Mouse (Mus musculus) forebrain, embryonic 14.5 days (tissue): Measurements from ENCODE around the gene Nbas. TPM values are rescaled to one million over a fixed set of nuclear protein-coding genes. Genes with fewer than 3 reads are reported as not detected.

ENCODE experiments used
- ATAC-seq: fragments of 200-750 bp; cut with Nextera tagmentation; 2 replicates; pipeline ENCODE4 v1.8.0; 2017; ENCODE audit warnings: mild to moderate bottlenecking, moderate library complexity
- DNase-seq: peaks from one replicate; pipeline ENCODE4 v3.0.0-alpha.2; 2015; ENCODE audit warnings: low spot score
- H3K27ac ChIP-seq: fragments of 300-500 bp; sonication (generic); 2 replicates; pipeline ENCODE4 v1.5.1; 2014; ENCODE audit warnings: low read depth, mild to moderate bottlenecking, control low read depth, low read length, moderate library complexity
- H3K27me3 ChIP-seq: fragments of 300-500 bp; sonication (generic); replicated peaks from 2 replicates; pipeline ENCODE4 v1.6.1; 2014; ENCODE audit warnings: low read length, control low read depth, mixed read lengths; ENCODE audit not compliant: control insufficient read depth, insufficient read depth
- H3K36me3 ChIP-seq: fragments of 300-500 bp; sonication (generic); 2 replicates; pipeline ENCODE4 v1.6.1; 2014; ENCODE audit warnings: low read length, control low read depth; ENCODE audit not compliant: control insufficient read depth, insufficient read depth
- H3K4me1 ChIP-seq: fragments of 300-500 bp; sonication (generic); 2 replicates; pipeline ENCODE4 v1.6.1; 2014; ENCODE audit warnings: antibody characterized with exemption, low read length, control low read depth; ENCODE audit not compliant: control insufficient read depth, insufficient read depth
- H3K4me2 ChIP-seq: fragments of 300-500 bp; sonication (generic); 2 replicates; pipeline ENCODE4 v1.6.1; 2014; ENCODE audit warnings: mild to moderate bottlenecking, control low read depth, low read length
- H3K4me3 ChIP-seq: fragments of 300-500 bp; sonication (generic); 2 replicates; pipeline ENCODE4 v1.5.1; 2014; ENCODE audit warnings: low read depth, low read length, control low read depth
- H3K9ac ChIP-seq: fragments of 300-500 bp; sonication (generic); 2 replicates; pipeline ENCODE4 v1.6.1; 2014; ENCODE audit warnings: mild to moderate bottlenecking, low read length, control low read depth, moderate library complexity
- H3K9me3 ChIP-seq: fragments of 300-500 bp; sonication (generic); replicated peaks from 2 replicates; pipeline ENCODE4 v1.6.1; 2016; ENCODE audit warnings: low read length, control low read depth, mixed read lengths; ENCODE audit not compliant: control insufficient read depth
- WGBS: fragments of 180-500 bp; shearing (Covaris S2); extraction: QIAGEN DNeasy Blood & Tissue Kit; methylation state at CpG from one replicate; pipeline ENCODE4 v1.1.7; 2014; 5-methylcytosine and 5-hydroxymethylcytosine counted together
- polyA plus RNA-seq: library from polyadenylated mRNA; unstranded; fragments of >200 nt; fragmentation: Nextera tagmentation; extraction: Ambion mirVana; gene quantifications from 2 replicates; pipeline ENCODE4 v1.2.1, GENCODE M21; 2014

Gene Nbas
- polyA plus RNA-seq, 1 experiment from 2014 or later, result 11.8 TPM

- Histone ChIP-seq H3K4me3 (no peak overlapping the region), H3K27ac (no peak overlapping the region), H3K9ac (no peak overlapping the region), H3K36me3 (peaks cover 6% of the 10 kb centered on the region; the same call in 1 of the 2 replicates), H3K4me1 (no peaks in the 10 kb centered on the region), H3K27me3 (no peaks in the 10 kb centered on the region), H3K4me2 (no peak overlapping the region), H3K9me3 (no peaks in the 10 kb centered on the region)
- 79% methylated on average over 2 of the region's 2 CpGs for WGBS
- DNase-seq (no peak), ATAC-seq (no peak)
Observed at GRCm38 (mm10) chr12:13291453-13291852, 22.5 kb downstream of the Nbas start.

GRCm38 (mm10) chr12:13293421-13293881 is 24.5 kb downstream of the Nbas start:
- DNase-seq (peak; percentile 77), ATAC-seq (peak; percentile 34; the same call in 1 of the 2 replicates)
- H3K4me3 ChIP-seq, result no peak overlapping the region
- no peak overlapping the region for H3K27ac ChIP-seq
- no peaks in the 10 kb centered on the region for H3K27me3 ChIP-seq
- 69% methylated on average over 3 of the region's 3 CpGs for WGBS
- H3K9ac ChIP-seq, result no peak overlapping the region
- no peak overlapping the region for H3K4me2 ChIP-seq
- H3K9me3 ChIP-seq, result no peaks in the 10 kb centered on the region
- no peaks in the 10 kb centered on the region for H3K4me1 ChIP-seq
- peaks cover 5% of the 10 kb centered on the region; the same call in 1 of the 2 replicates for H3K36me3 ChIP-seq

GRCm38 (mm10) chr12:13303037-13303436 is 34.1 kb downstream of the Nbas start:
- Histone ChIP-seq H3K4me2 (no peak overlapping the region), H3K4me1 (no peaks in the 10 kb centered on the region), H3K36me3 (0 out of 2 replicates have a peak, but pooled peaks cover 10% of the 10 kb centered on the region), H3K4me3 (no peak overlapping the region), H3K9ac (no peak overlapping the region), H3K27ac (no peak overlapping the region), H3K27me3 (no peaks in the 10 kb centered on the region), H3K9me3 (no peaks in the 10 kb centered on the region)
- 86% methylated on average over 3 of the region's 3 CpGs for WGBS
- no peak for ATAC-seq
- no peak for DNase-seq

- DNase-seq (no peak), ATAC-seq (no peak)
- H3K9ac ChIP-seq, result no peak overlapping the region
- no peak overlapping the region for H3K4me2 ChIP-seq
- H3K4me3 ChIP-seq, result no peak overlapping the region
- H3K27ac ChIP-seq, result no peak overlapping the region
- 93% methylated on average over 2 of the region's 2 CpGs for WGBS
- no peaks in the 10 kb centered on the region for H3K9me3 ChIP-seq
- H3K4me1 ChIP-seq, result no peaks in the 10 kb centered on the region
- H3K27me3 ChIP-seq, result no peaks in the 10 kb centered on the region
- peaks cover 12% of the 10 kb centered on the region for H3K36me3 ChIP-seq
Observed at GRCm38 (mm10) chr12:13313966-13314365, 45.0 kb downstream of the Nbas start.

- H3K9me3 ChIP-seq, result no peaks in the 10 kb centered on the region
- no peaks in the 10 kb centered on the region for H3K27me3 ChIP-seq
- ATAC-seq, result no peak
- no peak overlapping the region for H3K27ac ChIP-seq
- peaks cover 12% of the 10 kb centered on the region for H3K36me3 ChIP-seq
- DNase-seq, result peak; percentile 30
- no peak overlapping the region for H3K4me2 ChIP-seq
- no peaks in the 10 kb centered on the region for H3K4me1 ChIP-seq
- 85% methylated on average over 3 of the region's 3 CpGs for WGBS
- H3K4me3 ChIP-seq, result no peak overlapping the region
- H3K9ac ChIP-seq, result no peak overlapping the region
Observed at GRCm38 (mm10) chr12:13314384-13314783, 45.5 kb downstream of the Nbas start.

- WGBS, result 88% methylated on average over 1 of the region's 1 CpGs
- H3K27ac ChIP-seq, result no peak overlapping the region
- H3K9me3 ChIP-seq, result no peaks in the 10 kb centered on the region
- no peak overlapping the region for H3K9ac ChIP-seq
- no peak overlapping the region for H3K4me2 ChIP-seq
- DNase-seq (no peak), ATAC-seq (no peak)
- peaks cover 9% of the 10 kb centered on the region for H3K36me3 ChIP-seq
- H3K4me1 ChIP-seq, result no peaks in the 10 kb centered on the region
- H3K27me3 ChIP-seq, result no peaks in the 10 kb centered on the region
- no peak overlapping the region for H3K4me3 ChIP-seq
Observed at GRCm38 (mm10) chr12:13315081-13315480, 46.1 kb downstream of the Nbas start.

- H3K4me1 ChIP-seq, result no peaks in the 10 kb centered on the region
- no peaks in the 10 kb centered on the region for H3K9me3 ChIP-seq
- H3K27ac ChIP-seq, result no peak overlapping the region
- no peak overlapping the region for H3K4me2 ChIP-seq
- no peak overlapping the region for H3K4me3 ChIP-seq
- no peaks in the 10 kb centered on the region for H3K27me3 ChIP-seq
- DNase-seq, result no peak
- H3K9ac ChIP-seq, result no peak overlapping the region
- WGBS, result 95% methylated on average over 5 of the region's 5 CpGs
- ATAC-seq, result no peak
- H3K36me3 ChIP-seq, result peaks cover 10% of the 10 kb centered on the region; the same call in 1 of the 2 replicates
Observed at GRCm38 (mm10) chr12:13342535-13342934, 73.6 kb downstream of the Nbas start.

- ATAC-seq (no peak), DNase-seq (no peak)
- WGBS, result 93% methylated on average over 10 of the region's 10 CpGs
Observed at GRCm38 (mm10) chr12:13356201-13356600, 87.3 kb downstream of the Nbas start.

GRCm38 (mm10) chr12:13356769-13357168 is 87.8 kb downstream of the Nbas start:
- H3K9ac ChIP-seq, result no peak overlapping the region
- H3K4me1 ChIP-seq, result no peaks in the 10 kb centered on the region
- no peak for ATAC-seq
- no peak overlapping the region for H3K27ac ChIP-seq
- no peak overlapping the region for H3K4me2 ChIP-seq
- H3K4me3 ChIP-seq, result no peak overlapping the region
- 0 out of 2 replicates have a peak, but pooled peaks cover 5% of the 10 kb centered on the region for H3K36me3 ChIP-seq
- no peaks in the 10 kb centered on the region for H3K27me3 ChIP-seq
- DNase-seq, result no peak
- no peaks in the 10 kb centered on the region for H3K9me3 ChIP-seq
- 91% methylated on average over 7 of the region's 7 CpGs for WGBS

More at GRCm38 (mm10) chr12:13356201-13356600, 87.3 kb downstream of the Nbas start:
- Histone ChIP-seq H3K9me3 (no peaks in the 10 kb centered on the region), H3K27ac (no peak overlapping the region), H3K4me3 (no peak overlapping the region), H3K36me3 (0 out of 2 replicates have a peak, but pooled peaks cover 5% of the 10 kb centered on the region), H3K27me3 (no peaks in the 10 kb centered on the region), H3K4me1 (no peaks in the 10 kb centered on the region), H3K4me2 (no peak overlapping the region), H3K9ac (no peak overlapping the region)
